Mouse (Mus musculus): ENCODE data around the gene Usp49.

Usp49 gene

DNA sequence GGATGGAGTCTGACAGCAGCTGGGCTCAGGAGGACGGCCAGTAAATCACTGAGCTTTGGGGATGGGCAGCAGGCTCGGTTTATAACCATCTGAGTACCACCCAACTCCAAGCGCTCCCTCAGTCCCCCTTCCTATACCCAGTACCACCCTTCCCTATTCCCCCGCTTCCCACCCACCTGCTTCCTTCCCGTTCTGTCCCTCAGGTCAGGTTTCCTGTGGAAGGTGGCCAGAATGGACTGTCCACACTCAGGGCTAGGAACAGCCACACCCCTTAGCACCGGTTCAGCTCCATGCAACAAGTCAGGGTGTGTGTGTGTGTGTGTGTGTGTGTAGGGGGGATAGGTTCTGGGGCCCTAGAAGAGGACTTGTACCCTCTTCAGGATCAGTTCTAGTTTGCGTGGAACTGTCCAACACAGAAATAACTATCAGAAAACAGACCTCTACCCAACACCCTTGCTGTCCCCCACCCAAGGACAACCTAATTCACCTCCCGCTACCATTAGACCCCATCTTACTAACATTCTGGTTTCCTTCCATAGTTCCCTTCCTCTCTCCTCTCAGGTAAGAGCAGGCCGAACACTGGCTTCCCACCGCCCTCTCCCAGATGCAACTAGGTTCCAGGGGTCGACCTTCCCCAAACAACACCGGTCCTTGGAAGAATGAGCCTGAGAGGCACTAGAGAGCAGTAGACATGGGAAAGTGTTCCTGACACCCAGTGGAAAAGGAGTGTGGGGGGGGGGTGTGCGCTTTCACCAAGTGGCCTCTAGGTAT, 63.4 kb downstream of the Usp49 start:
- no peak for DNase-seq (ENCODE audit: low read depth, low spot score)

DNA sequence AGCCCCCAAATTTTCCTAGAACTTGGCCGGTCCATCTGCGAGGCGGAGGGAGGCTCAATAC, 63.8 kb downstream of the Usp49 start, which contains the start of gene Gm21981:
Gm21981 (minus strand) TSS at position 14 of the 61 bp plus-strand sequence.
- DNase-seq (ENCODE audit: low read depth, low spot score), result no peak

GRCm38 (mm10) chr17:47694503-47695336, 64.2 kb downstream of the Usp49 start, which contains the start of gene Prickle4:
Gene Prickle4, minus strand, starts transcription at chr17:47694736.
- peak; percentile 97 for DNase-seq (ENCODE audit: low read depth, low spot score)

DNA sequence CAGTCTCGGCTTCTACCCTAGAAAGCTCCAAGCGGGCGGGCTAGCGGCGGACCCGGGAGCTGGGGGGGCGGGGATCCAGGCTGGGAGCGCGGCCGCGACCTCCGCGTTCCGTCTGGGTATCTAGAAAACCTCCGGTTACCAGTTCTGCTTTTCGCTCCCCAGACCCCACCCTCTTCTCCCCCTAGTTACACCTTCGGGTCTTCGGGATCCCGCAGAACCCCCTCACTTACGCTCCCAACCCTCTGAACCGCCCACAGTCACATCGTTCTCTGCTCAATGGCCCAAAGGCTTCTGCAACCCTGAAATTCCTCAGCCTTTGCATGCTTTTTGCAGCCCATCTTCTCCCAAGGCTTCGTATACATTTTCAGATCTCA, 64.8 kb downstream of the Usp49 start:
- DNase-seq (ENCODE audit: low read depth, low spot score), result no peak

GRCm38 (mm10) chr17:47698156-47698555, 67.7 kb downstream of the Usp49 start:
- no peak for DNase-seq (ENCODE audit: low read depth, low spot score)

DNA sequence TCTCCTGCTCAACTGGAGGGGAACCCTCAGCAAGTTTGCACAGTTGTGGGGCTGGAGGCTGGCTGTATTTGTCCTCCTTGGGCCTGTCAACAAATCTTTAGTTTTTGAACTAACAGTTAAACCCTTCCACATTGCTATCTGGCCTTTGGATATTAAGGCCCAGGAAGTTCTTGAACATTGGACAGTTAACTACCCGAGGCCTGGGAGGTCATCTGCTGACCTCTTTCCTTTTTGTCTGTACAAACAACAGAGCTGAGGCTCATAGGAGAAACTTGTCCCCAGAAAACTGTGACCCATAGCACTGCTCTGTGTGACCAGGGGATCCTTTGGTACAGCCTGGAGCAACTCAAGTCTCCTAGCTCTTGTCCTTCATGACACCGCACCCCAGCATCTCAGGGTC, 68.6 kb downstream of the Usp49 start:
- no peak for DNase-seq (ENCODE audit: low read depth, low spot score)

DNA sequence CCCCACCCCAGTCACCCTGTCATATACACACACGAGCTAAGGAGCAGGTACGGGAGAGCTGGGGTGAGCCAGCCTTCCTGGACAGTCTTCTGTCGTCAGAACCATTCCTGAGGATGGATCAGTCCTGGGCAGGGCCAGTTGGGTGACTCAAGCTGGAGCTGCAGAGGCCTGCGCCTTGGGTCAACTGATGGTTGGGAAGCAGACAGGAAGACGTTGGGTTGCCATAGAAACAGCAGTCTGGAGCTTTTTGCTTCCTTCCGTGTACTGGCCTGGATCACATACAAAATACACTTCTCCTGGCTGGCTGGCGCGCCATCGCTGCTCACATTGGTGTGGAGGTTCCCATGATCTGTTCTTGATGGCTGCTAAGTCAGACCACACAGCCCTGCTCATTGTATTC, 71.3 kb downstream of the Usp49 start:
- no peak for DNase-seq (ENCODE audit: low read depth, low spot score)

DNA sequence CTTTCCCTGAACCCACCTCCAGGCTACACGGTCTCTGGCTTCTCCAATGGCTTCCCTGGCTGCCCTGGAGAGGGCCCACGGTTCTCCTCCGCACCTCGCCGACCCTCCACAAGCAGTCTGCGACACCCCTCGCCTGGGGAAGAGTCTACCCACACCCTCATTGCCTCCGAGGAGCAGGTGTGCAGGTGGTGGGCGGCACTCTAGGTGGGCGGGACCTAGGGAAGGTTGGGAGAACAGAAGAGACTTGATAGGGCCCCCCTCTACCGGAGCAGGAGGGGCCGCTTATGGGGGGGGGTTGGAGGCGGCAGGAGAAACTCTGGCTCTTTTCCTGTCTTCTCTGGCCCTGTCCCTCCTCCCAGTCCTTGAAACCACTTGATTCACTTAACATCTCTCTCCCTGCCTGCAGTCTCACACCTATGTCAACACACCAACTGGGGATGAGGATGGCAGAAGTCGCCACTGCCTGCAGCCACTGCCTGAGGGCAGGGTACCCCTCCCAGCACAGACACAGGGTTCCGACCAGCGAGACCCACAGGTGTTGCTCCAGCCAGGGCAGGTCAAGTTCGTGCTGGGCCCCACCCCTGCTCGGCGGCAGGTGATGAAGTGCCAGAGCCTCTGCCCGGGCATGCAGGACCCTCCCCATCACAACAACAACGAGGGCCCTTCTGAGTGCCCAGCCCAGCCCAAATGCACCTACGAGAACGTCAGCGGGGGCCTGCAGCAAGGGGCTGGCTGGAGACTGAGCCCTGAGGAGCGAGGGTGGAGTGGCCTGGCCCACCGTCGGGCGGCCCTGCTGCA, 72.3 kb downstream of the Usp49 start:
- no peak for DNase-seq (ENCODE audit: low read depth, low spot score)

DNA sequence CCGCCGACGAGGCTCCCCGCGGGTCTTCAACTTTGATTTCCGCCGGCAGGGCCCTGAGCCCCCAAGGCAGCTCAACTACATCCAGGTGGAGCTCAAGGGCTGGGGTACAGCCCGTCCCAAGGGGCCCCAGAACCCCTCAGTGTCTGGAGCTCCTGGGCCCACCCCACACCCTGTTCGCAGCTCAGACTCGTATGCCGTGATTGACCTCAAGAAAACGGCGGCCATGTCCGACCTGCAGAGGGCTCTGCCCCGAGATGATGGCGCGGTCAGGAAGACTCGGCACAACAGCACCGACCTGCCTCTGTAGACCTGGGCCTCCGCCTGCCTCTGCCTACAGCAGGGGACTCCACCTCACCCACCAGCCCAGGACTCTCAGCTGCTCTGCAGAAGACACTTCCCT, 73.1 kb downstream of the Usp49 start:
- DNase-seq (ENCODE audit: low read depth, low spot score), result no peak

GRCm38 (mm10) chr17:47704692-47705091, 74.2 kb downstream of the Usp49 start:
- DNase-seq (ENCODE audit: low read depth, low spot score), result no peak

- no peak for DNase-seq (ENCODE audit: low read depth, low spot score)
Observed at GRCm38 (mm10) chr17:47706196-47706595, 75.7 kb downstream of the Usp49 start.

GRCm38 (mm10) chr17:47707961-47708360, 77.5 kb downstream of the Usp49 start:
- no peak for DNase-seq (ENCODE audit: low read depth, low spot score)

DNA sequence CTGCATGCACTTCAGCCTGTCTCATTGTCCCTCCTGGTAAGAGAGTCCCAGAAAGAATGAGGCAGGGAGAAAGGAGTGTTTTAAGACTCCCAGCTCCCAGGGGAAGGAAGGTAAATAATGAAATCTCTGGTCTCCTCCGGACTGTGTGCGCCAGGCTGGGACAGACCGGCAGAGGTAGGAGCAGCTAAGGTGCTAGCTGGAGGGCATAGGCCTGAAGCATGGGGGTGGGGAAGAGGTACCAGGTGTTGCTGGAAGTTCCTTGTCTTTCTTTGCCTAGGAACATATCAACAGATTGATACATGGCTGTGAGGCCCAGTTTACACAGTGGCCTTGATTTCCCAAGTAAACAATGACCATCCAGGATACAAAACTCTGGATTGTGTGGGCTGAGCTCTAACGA, 78.5 kb downstream of the Usp49 start:
- no peak for DNase-seq (ENCODE audit: low read depth, low spot score)

DNA sequence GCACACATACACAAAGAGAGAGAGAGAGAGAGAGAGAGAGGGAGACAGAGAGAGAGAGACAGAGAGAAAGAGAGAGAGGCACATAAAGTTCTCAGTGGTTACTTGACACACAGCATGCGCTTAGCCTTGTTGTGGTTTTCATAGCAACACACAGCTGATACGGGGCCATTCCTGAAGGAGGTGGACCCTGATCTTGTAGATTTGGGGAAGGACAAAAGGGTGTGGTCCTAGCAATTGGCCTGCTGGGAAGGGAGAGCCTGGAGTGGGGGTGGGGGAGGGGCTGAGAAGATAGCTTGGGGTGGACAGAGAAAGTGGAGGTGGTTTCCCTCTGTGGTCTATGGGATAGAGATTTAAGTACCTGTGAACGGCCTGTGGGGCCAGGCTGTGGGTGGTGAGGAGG, 79.5 kb downstream of the Usp49 start:
- DNase-seq (ENCODE audit: low read depth, low spot score), result no peak

- no peak for DNase-seq (ENCODE audit: low read depth, low spot score)
Observed at GRCm38 (mm10) chr17:47711883-47712282, 81.4 kb downstream of the Usp49 start.

DNA sequence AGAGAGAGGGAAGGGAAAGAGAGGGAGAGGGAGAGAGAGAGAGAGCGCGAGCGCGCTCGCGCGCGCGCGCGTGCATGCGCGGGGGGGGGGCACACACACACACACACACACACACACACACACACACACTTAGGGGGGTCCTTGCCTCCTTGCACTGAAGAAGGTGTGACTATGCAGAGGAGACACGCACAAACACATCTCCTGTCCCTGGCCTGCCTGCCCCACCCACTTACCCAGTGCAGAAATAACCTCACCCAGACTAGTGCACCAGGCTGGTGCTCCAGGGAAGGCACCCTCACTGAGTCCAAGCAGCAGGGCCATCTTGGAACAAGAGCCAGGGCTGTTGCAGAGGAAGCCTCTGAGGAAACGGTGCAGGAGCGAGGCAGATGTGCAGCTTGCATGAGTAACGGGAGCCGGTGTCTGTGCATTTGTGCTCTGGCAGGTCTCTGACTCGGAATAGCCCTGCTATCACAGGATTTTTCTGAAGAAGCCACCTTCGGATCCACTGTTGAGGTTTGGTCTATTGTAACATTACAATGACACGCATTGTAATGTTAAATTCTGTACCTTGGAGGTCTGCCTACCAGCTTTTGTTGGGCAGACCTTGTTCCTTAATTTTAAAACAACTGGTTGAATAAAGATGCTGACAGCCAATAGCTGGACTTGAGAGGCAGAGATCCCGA, 82.5 kb downstream of the Usp49 start:
- DNase-seq (ENCODE audit: low read depth, low spot score), result no peak

GRCm38 (mm10) chr17:47715037-47715436, 84.5 kb downstream of the Usp49 start:
- DNase-seq (ENCODE audit: low read depth, low spot score), result no peak

DNA sequence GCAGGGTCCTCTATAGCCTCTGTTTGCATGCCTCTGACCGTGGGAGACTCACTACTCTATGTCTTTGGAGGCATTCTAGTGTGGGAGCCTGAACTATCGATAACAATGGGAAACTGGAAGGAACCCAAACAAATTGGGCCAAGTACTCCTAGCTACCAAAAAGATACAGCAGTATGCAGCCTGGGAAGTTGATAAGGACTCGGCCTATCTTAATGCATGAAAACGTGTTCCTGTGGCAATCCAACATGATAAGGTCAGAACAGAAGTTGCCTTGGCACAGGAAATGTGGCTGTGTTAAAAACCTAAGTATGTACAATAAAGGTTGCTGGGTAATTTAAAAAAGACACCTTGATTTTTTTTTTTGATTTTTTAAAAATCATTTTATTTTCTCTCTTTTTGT, 90.7 kb downstream of the Usp49 start:
- no peak for DNase-seq (ENCODE audit: low read depth, low spot score)

- DNase-seq (ENCODE audit: low read depth, low spot score), result no peak
Observed at GRCm38 (mm10) chr17:47726566-47726965, 96.1 kb downstream of the Usp49 start, which contains the start of gene Pgc. Gene Pgc, plus strand, starts transcription at chr17:47726842.

- DNase-seq (ENCODE audit: low read depth, low spot score), result no peak
Observed at GRCm38 (mm10) chr17:47730633-47731575, 100.4 kb downstream of the Usp49 start.

- no peak for DNase-seq (ENCODE audit: low read depth, low spot score)
Observed at GRCm38 (mm10) chr17:47735553-47736100, 105.1 kb downstream of the Usp49 start.

Measured in skeletal muscle tissue, adult 2 months (tissue).